Mouse (Mus musculus): Measurements from ENCODE around the gene Ifitm3. TPM values are rescaled to one million over a fixed set of nuclear protein-coding genes. Genes with fewer than 3 reads are reported as not detected.
"Not testable (repeated sequence)": the region's sequence is repeated elsewhere in the genome, so short reads cannot be mapped to it uniquely, and the experiment has no call there.

Ifitm3 gene
- polyA plus RNA-seq, 1 experiment = 1,188 TPM

DNA sequence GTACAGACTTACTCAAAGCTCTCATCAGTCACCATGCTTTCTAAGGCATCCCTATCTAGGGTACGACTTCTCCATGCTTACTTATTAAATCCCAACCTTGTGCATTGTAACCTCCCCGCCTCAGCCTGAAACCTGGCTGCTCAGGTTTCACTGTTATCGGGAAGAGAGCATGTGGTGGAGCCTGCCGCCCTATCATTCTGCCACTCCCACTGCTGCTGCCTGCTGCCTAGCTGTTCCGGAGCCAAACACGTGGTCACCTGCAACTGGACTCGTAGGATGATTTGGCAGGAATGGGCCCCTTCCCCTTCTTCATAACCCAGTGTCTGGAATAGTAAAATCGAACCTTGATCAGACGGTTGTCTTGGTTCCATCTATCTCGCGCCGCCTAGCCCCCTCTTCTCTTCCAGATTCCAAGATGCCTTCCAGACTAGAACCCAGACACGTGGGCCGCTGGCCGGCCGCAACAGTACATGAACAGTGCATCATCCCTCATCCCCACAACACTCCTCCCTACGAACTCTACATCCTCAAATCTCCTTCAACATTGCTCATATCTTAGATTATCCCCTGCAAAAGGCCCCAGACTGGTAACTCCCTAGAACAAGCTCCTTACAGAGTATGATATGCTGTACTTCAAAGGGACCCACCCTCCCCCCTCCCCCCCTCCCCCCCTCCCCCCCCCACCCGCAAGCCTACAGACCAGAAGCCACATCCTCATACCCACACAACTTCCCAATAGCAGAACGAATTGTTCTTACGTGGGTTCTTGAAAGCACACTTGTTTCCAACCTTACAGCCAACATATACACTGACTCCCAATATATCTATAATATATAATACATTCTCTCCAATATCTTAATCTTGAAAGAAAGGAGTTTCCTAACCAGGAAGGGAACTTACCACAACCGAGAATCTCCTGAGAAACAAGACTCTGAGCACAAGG is 27.8 kb upstream of the Ifitm3 start:
- TF ChIP-seq CTCF (IDR thresholded peaks at IDR 0.05; ENCODE audit: borderline replicate concordance, insufficient read depth, low read length) (no peak), POLR2A (IDR thresholded peaks at IDR 0.05; ENCODE audit: low read depth, low read length) (no peak)
- H3K27ac ChIP-seq (ENCODE audit: insufficient read depth, low read length) = no peak overlapping the region
- H3K4me1 ChIP-seq (ENCODE audit: control insufficient read depth, insufficient read depth, low read length) = peaks cover 3% of the 10 kb centered on the region; the same call in 1 of the 2 replicates
- no peak overlapping the region for H3K4me3 ChIP-seq (ENCODE audit: insufficient read depth, low read length)

DNA sequence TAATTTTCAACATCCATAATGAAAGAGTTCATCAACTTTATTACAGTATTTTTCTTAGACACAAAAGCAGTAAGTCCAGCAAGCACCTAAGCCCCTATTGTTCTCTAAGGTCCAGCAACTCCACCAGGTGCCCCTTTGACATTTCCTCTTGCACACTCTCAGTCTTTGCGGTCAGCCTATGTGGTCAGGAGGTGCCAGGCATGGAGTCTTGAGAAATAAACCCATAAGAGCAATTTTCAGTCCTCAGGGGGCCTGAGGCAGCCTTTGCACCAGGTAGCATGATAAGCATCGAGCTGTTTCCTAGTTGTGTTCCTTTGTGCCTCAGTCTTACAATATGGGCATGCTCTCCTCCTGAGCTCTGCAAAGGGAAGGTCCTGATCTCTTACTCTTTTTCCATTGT is 26.1 kb upstream of the Ifitm3 start:
- not testable (repeated sequence) for H3K4me1 ChIP-seq (ENCODE audit: control insufficient read depth, insufficient read depth, low read length); H3K4me3 ChIP-seq (ENCODE audit: insufficient read depth, low read length); H3K27ac ChIP-seq (ENCODE audit: insufficient read depth, low read length)

DNA sequence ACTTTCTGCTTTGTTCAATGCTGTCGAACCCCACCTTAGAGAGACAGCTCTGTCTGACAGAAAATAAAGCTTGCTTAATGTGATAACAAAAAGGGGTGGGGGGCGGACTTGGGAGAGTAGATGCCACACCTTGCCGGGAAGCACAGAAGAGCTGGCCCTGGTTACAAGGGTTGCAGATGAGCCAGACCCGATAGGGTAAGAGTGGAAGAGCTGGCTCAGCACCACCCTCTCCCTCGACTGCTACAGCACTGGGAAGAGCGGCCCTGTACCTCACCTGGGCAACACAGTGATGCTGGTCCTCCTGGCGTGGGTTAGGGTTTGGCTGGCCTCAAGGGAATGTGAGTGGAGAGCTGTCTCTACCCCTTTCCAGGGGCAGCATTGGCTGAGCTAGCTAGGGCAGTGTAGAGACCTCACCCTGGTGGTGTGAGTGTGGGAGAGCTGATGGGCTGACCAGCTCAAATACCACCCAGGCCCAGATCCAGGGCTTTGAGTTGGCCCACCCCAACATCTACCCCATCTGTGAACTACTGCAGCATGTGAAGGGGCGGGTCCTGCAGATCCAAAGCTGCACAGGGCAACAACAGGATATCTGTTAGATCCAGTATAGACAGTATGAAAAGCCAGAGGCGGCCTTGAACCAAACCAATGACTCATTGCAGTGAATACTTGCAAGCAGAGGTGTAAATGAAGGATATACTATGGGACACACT is 22.0 kb upstream of the Ifitm3 start:
- no peak for TF ChIP-seq POLR2A (IDR thresholded peaks at IDR 0.05; ENCODE audit: low read depth, low read length)
- no peak for TF ChIP-seq CTCF (IDR thresholded peaks at IDR 0.05; ENCODE audit: borderline replicate concordance, insufficient read depth, low read length)

DNA sequence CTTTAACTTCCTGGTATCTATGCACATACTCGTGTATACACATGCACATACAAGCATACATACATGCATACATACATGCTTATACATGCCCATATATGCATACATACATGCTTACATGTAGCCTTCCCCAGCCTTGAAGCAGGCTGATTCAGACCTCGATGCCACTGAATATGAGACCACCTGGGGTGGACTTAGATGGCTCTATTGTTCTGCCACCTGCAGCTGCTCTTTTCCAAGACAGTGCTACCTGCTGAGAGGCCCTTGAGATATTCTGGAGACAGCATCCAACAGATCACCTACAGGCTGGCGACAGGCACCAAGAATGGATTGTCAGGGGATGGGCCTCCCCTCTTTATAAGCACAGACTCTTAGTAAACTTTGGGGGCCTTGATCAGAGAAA is 19.8 kb upstream of the Ifitm3 start:
- Histone ChIP-seq H3K27ac (ENCODE audit: insufficient read depth, low read length) (no peak overlapping the region), H3K4me3 (ENCODE audit: insufficient read depth, low read length) (no peak overlapping the region), H3K4me1 (ENCODE audit: control insufficient read depth, insufficient read depth, low read length) (no peaks in the 10 kb centered on the region)
- TF ChIP-seq POLR2A (IDR thresholded peaks at IDR 0.05; ENCODE audit: low read depth, low read length) = no peak
- no peak for TF ChIP-seq CTCF (IDR thresholded peaks at IDR 0.05; ENCODE audit: borderline replicate concordance, insufficient read depth, low read length)

More for the DNA sequence above, 22.0 kb upstream of the Ifitm3 start:
- Histone ChIP-seq H3K27ac (ENCODE audit: insufficient read depth, low read length) (no peak overlapping the region), H3K4me1 (ENCODE audit: control insufficient read depth, insufficient read depth, low read length) (no peaks in the 10 kb centered on the region), H3K4me3 (ENCODE audit: insufficient read depth, low read length) (no peak overlapping the region)

DNA sequence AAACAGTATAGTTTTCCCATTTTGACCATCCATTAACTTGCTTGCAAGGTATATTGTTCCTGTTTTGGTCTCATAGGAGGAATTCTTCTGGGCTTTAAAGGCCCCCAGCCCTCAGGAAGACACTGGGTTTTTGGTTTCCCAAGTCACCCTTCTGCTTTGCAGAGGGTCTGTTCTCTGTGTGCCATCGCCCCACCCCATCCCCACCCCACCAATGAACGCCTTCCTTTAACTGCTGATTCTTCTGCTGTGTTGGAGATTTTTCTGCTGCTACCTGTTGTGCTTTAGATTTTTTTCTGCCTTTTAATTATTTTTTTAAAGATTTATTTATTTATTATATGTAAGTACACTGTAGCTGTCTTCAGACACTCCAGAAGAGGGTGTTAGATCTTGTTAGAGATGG is 18.3 kb upstream of the Ifitm3 start, which contains the start of gene Gm17387:
TSS of gene Gm17387 (plus strand) at position 301 of the 400 bp plus-strand sequence.
- Histone ChIP-seq H3K4me3 (ENCODE audit: insufficient read depth, low read length) (no peak within 1 kb of the TSS), H3K27ac (ENCODE audit: insufficient read depth, low read length) (no peak within 1 kb of the TSS), H3K4me1 (ENCODE audit: control insufficient read depth, insufficient read depth, low read length) (no peaks in the 10 kb centered on the region)
- TF ChIP-seq POLR2A (IDR thresholded peaks at IDR 0.05; ENCODE audit: low read depth, low read length) (no peak), CTCF (IDR thresholded peaks at IDR 0.05; ENCODE audit: borderline replicate concordance, insufficient read depth, low read length) (no peak)

DNA sequence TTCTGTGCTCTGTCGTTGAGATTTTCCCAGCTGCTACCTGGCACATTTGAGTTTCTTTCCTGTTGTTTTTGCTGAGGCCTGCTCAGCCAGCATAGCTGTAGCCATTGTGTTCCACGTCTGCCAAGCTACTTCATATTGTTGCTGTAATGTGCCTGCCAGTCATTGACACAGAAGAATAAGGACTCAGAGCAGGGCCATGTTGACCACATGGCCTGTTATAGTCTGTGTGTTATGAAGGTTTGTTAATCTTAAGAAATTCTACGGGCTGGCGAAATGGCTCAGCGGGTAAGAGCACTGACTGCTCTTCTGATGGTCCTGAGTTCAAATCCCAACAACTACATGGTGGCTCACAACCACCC is 16.1 kb upstream of the Ifitm3 start:
- no peak overlapping the region for H3K27ac ChIP-seq (ENCODE audit: insufficient read depth, low read length)
- TF ChIP-seq CTCF (IDR thresholded peaks at IDR 0.05; ENCODE audit: borderline replicate concordance, insufficient read depth, low read length) (no peak), POLR2A (IDR thresholded peaks at IDR 0.05; ENCODE audit: low read depth, low read length) (no peak)
- no peak overlapping the region for H3K4me3 ChIP-seq (ENCODE audit: insufficient read depth, low read length)
- H3K4me1 ChIP-seq (ENCODE audit: control insufficient read depth, insufficient read depth, low read length) = no peaks in the 10 kb centered on the region

DNA sequence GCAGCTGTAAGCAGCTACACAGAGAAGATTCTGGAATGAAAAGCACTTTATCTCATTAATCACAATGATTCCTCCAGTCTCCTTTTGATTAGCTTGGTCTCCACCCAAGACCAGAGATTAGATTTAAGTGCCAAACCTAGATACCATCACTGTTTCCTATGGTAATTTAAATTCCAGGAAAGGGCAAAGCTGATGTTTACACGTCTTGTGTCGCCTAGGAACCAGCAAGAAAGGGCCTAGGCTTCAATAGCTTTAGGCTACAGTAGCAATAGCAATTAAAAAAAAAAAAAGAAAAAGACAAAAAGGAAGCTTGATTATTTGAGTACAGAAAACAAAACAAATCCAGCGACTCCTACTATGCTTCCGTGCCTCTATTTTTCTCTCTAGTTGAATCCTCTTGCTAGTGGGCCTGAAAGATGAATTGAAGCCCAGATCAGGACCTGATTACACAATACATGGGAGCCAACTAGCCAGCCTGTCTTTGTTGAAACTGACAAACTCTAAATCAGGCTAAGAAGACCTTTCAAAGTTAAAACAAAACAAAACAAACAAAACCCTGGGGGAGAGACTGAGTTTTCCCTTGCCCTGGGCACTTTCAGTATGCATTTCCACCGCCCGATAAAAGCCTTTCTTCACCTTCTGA is 15.6 kb upstream of the Ifitm3 start:
- no peak overlapping the region for H3K27ac ChIP-seq (ENCODE audit: insufficient read depth, low read length)
- TF ChIP-seq POLR2A (IDR thresholded peaks at IDR 0.05; ENCODE audit: low read depth, low read length) (no peak), CTCF (IDR thresholded peaks at IDR 0.05; ENCODE audit: borderline replicate concordance, insufficient read depth, low read length) (no peak)
- H3K4me3 ChIP-seq (ENCODE audit: insufficient read depth, low read length) = no peak overlapping the region
- H3K4me1 ChIP-seq (ENCODE audit: control insufficient read depth, insufficient read depth, low read length) = no peaks in the 10 kb centered on the region

DNA sequence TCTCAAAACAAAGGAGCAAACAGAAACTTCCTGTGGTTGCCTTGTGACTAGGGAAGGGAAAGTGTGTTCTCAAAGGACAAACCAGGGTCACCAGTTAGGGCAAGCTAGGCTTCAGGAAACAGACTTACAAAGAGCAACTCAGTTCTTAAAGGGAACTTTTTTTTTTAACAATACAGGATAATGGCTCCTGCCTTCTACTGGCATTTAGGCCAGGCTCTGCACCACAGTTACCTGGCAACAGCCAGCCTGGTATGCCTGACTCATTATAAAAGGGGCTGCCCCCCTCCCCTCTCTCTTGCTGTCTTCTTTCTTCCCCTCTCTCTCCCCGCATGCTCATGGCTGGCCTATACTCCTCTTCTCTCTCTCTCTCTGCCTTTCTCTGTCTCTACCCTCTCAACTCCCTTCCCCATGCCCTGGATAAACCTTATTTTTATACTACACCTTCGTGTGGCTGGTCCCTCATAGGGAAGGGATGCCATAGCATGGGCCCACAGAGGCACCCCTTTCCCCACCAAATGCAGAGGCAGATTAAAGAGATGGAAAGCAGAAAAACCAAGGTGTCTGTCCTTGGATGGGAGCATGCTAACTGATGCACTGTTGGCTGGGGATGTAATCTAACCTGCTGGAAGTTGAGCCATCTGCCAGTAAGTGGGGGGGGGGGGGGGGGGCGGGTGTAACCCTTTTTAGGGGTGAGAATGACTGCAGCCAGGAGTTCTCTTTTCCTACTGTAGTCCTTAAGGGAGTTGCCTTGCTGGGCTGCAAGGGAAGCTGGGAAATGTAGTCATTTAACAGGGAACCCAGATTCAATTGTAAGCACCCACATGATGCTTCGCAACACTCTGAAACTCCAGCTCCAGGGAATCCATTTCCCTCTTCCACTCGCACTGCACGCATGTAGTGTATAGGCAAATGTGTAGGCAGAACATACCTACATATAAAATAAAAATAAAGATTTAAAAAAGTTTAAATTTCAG is 14.6 kb upstream of the Ifitm3 start:
- Histone ChIP-seq H3K4me1 (ENCODE audit: control insufficient read depth, insufficient read depth, low read length) (no peaks in the 10 kb centered on the region), H3K27ac (ENCODE audit: insufficient read depth, low read length) (no peak overlapping the region), H3K4me3 (ENCODE audit: insufficient read depth, low read length) (no peak overlapping the region)
- TF ChIP-seq CTCF (IDR thresholded peaks at IDR 0.05; ENCODE audit: borderline replicate concordance, insufficient read depth, low read length) (no peak), POLR2A (IDR thresholded peaks at IDR 0.05; ENCODE audit: low read depth, low read length) (no peak)

Data from embryonic fibroblast, embryonic 13.5 days (primary cell).